Mouse (Mus musculus) myocyte (in vitro differentiated cells): Measurements from ENCODE around the gene Tas2r124. TPM values are rescaled to one million over a fixed set of nuclear protein-coding genes. Genes with fewer than 3 reads are reported as not detected.

Source experiments
- H3K27me3 ChIP-seq: one replicate; pipeline ENCODE4 v1.6.1; 2011; ENCODE audit not compliant: control insufficient read depth, insufficient read depth, insufficient read length
- H3K36me3 ChIP-seq: one replicate; pipeline ENCODE4 v1.6.1; 2011; ENCODE audit not compliant: control insufficient read depth, insufficient read depth
- H3K4me2 ChIP-seq: one replicate; pipeline ENCODE4 v1.6.1; 2011; ENCODE audit warnings: low read depth, control low read depth
- H3K4me3 ChIP-seq: one replicate; pipeline ENCODE4 v1.5.1; 2011; ENCODE audit warnings: mild to moderate bottlenecking, control low read depth, moderate library complexity
- H3K79me2 ChIP-seq: one replicate; pipeline ENCODE4 v1.6.1; 2011; ENCODE audit not compliant: control insufficient read depth, insufficient read depth
- H3ac ChIP-seq: one replicate; pipeline ENCODE4 v1.6.1; 2011; ENCODE audit not compliant: control insufficient read depth, insufficient read length
- CEBPB ChIP-seq: IDR thresholded peaks from 2 replicates; pipeline ENCODE4 v1.6.1; 2011; ENCODE audit warnings: mild to moderate bottlenecking, moderate library complexity; ENCODE audit not compliant: poor library complexity, insufficient read depth, severe bottlenecking
- E2F4 ChIP-seq: IDR thresholded peaks from one replicate; pipeline ENCODE4 v1.6.1; 2011; ENCODE audit warnings: mild to moderate bottlenecking, control low read depth, moderate library complexity; ENCODE audit not compliant: insufficient read depth
- MAX ChIP-seq: IDR thresholded peaks from one replicate; pipeline ENCODE4 v1.6.1; 2011; ENCODE audit warnings: low read depth, mild to moderate bottlenecking, control low read depth
- MYOD1 ChIP-seq, 3 experiments: IDR thresholded peaks; one replicate each; pipeline ENCODE4 v1.6.1; 2011; ENCODE audit warnings: control low read depth in 2 of 3, low read depth in 2 of 3, mild to moderate bottlenecking in 2 of 3, moderate library complexity in 1 of 3; ENCODE audit not compliant: insufficient read length in 2 of 3, control insufficient read depth in 1 of 3
- MYOG ChIP-seq, 3 experiments: IDR thresholded peaks; one replicate each; pipeline ENCODE4 v1.6.1; 2011; ENCODE audit warnings: control low read depth in 2 of 3, low read depth in 2 of 3, mild to moderate bottlenecking in 2 of 3; ENCODE audit not compliant: insufficient read length in 2 of 3, control insufficient read depth in 1 of 3, insufficient read depth in 1 of 3
- POLR2A ChIP-seq: IDR thresholded peaks from one replicate; pipeline ENCODE4 v1.6.1; 2011; ENCODE audit warnings: low read depth, mild to moderate bottlenecking, control low read depth, moderate library complexity; ENCODE audit not compliant: insufficient read length
- POLR2AphosphoS2 ChIP-seq: IDR thresholded peaks from one replicate; pipeline ENCODE4 v1.6.1; 2011; ENCODE audit warnings: low read depth, control low read depth; ENCODE audit not compliant: insufficient read length
- REST ChIP-seq: IDR thresholded peaks from one replicate; pipeline ENCODE4 v1.6.1; 2011; ENCODE audit warnings: mild to moderate bottlenecking, control low read depth, moderate library complexity; ENCODE audit not compliant: insufficient read depth, insufficient read length
- SRF ChIP-seq: IDR thresholded peaks from one replicate; pipeline ENCODE4 v1.6.1; 2011; ENCODE audit warnings: low read depth; ENCODE audit not compliant: control insufficient read depth, insufficient read length
- TCF12 ChIP-seq: IDR thresholded peaks from one replicate; pipeline ENCODE4 v1.6.1; 2011; ENCODE audit warnings: mild to moderate bottlenecking, control low read depth; ENCODE audit not compliant: poor library complexity, insufficient read depth, severe bottlenecking
- TCF3 ChIP-seq: IDR thresholded peaks from one replicate; pipeline ENCODE4 v1.6.1; 2011; ENCODE audit warnings: low read depth, control low read depth; ENCODE audit not compliant: insufficient read length
- USF1 ChIP-seq: IDR thresholded peaks from one replicate; pipeline ENCODE4 v1.6.1; 2011; ENCODE audit warnings: low read depth, mild to moderate bottlenecking, control low read depth, moderate library complexity
- polyA plus RNA-seq: library from polyadenylated mRNA; unstranded; fragments of >200 nt; fragmentation: generic; extraction: Trizol; gene quantifications from one replicate; pipeline ENCODE4 v1.2.1, GENCODE M21; 2012; ENCODE audit warnings: missing spikeins

Tas2r124 gene
- not detected for polyA plus RNA-seq

DNA sequence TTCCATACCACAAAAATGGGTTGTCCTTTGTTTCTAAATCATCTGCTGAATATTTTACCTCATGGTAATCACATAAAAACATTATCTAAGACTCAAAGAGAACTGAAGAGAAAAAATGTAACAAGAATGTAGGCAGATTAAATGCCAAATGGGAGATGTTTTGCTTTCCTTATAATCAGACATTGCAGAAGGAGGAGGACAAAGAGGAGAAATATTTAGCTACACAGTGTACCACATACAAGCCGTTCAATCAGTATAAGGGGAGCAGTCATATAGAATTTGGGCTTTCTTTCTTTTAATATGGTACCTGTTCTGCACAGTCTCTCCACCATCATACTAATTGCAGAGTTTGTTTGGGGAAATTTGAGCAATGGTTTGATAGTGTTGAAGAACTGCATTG, at the start of gene Tas2r124:
Gene Tas2r124 (plus strand): TSS at position 301 of the 400 bp plus-strand sequence.
- Histone ChIP-seq H3K4me2 (no peak within 1 kb of the TSS), H3K4me3 (no peak within 1 kb of the TSS), H3K36me3 (no peaks in the 10 kb centered on the region), H3K27me3 (no peaks in the 10 kb centered on the region), H3K79me2 (no peaks in the 10 kb centered on the region), H3ac (no peak within 1 kb of the TSS)
- no peak for TF ChIP-seq POLR2A
- no peak for TF ChIP-seq REST
- no peak for TF ChIP-seq USF1
- TF ChIP-seq SRF: no peak
- TF ChIP-seq E2F4: no peak
- no peak for TF ChIP-seq POLR2AphosphoS2
- TF ChIP-seq CEBPB: no peak
- no peak for TF ChIP-seq MYOD1 (IDR thresholded peaks at IDR 0.05; ENCODE audit: control insufficient read depth in 1 of 3, insufficient read length in 2 of 3, low read depth in 2 of 3)
- no peak for TF ChIP-seq TCF12
- no peak for TF ChIP-seq MYOG (IDR thresholded peaks at IDR 0.05; ENCODE audit: control insufficient read depth in 1 of 3, insufficient read depth in 1 of 3, insufficient read length in 2 of 3, low read depth in 2 of 3)
- no peak for TF ChIP-seq MAX
- no peak for TF ChIP-seq TCF3

- H3K4me3 ChIP-seq: no peak within 1 kb of the TSS
- TF ChIP-seq SRF: no peak
- no peak for TF ChIP-seq E2F4
- no peak for TF ChIP-seq MAX
- no peak for TF ChIP-seq TCF3
- no peak for TF ChIP-seq POLR2A
- no peak for TF ChIP-seq USF1
- TF ChIP-seq REST: no peak
- TF ChIP-seq CEBPB: no peak
- no peak for TF ChIP-seq POLR2AphosphoS2
- no peak for TF ChIP-seq MYOD1 (IDR thresholded peaks at IDR 0.05; ENCODE audit: control insufficient read depth in 1 of 3, insufficient read length in 2 of 3, low read depth in 2 of 3)
- TF ChIP-seq TCF12: no peak
- no peak for TF ChIP-seq MYOG (IDR thresholded peaks at IDR 0.05; ENCODE audit: control insufficient read depth in 1 of 3, insufficient read depth in 1 of 3, insufficient read length in 2 of 3, low read depth in 2 of 3)
- H3K36me3 ChIP-seq: no peaks in the 10 kb centered on the region
- H3K79me2 ChIP-seq: no peaks in the 10 kb centered on the region
- no peak within 1 kb of the TSS for H3K4me2 ChIP-seq
- no peaks in the 10 kb centered on the region for H3K27me3 ChIP-seq
- H3ac ChIP-seq: no peak within 1 kb of the TSS
Measured at GRCm38 (mm10) chr6:132711828-132712227, 42.7 kb upstream of the Tas2r124 start, which contains the start of gene Tas2r122. Tas2r122 (minus strand) TSS chr6:132711928.

GRCm38 (mm10) chr6:132737935-132738334, 16.6 kb upstream of the Tas2r124 start, which contains the start of gene Tas2r115:
Tas2r115 (minus strand) TSS chr6:132738035.
- H3K79me2 ChIP-seq: no peaks in the 10 kb centered on the region
- no peak within 1 kb of the TSS for H3K4me2 ChIP-seq
- no peaks in the 10 kb centered on the region for H3K36me3 ChIP-seq
- no peak for TF ChIP-seq POLR2AphosphoS2
- TF ChIP-seq SRF: no peak
- TF ChIP-seq MYOD1 (IDR thresholded peaks at IDR 0.05; ENCODE audit: control insufficient read depth in 1 of 3, insufficient read length in 2 of 3, low read depth in 2 of 3): no peak
- no peak for TF ChIP-seq TCF3
- TF ChIP-seq E2F4: no peak
- no peak for TF ChIP-seq POLR2A
- no peak for TF ChIP-seq TCF12
- TF ChIP-seq USF1: no peak
- TF ChIP-seq CEBPB: no peak
- TF ChIP-seq REST: no peak
- TF ChIP-seq MAX: no peak
- no peak for TF ChIP-seq MYOG (IDR thresholded peaks at IDR 0.05; ENCODE audit: control insufficient read depth in 1 of 3, insufficient read depth in 1 of 3, insufficient read length in 2 of 3, low read depth in 2 of 3)
- H3K27me3 ChIP-seq: no peaks in the 10 kb centered on the region
- no peak within 1 kb of the TSS for H3K4me3 ChIP-seq
- H3ac ChIP-seq: no peak within 1 kb of the TSS

- no peak overlapping the region for H3K4me2 ChIP-seq
- H3K36me3 ChIP-seq: no peaks in the 10 kb centered on the region
- TF ChIP-seq MYOG (IDR thresholded peaks at IDR 0.05; ENCODE audit: control insufficient read depth in 1 of 3, insufficient read depth in 1 of 3, insufficient read length in 2 of 3, low read depth in 2 of 3) (no peak), SRF (no peak), CEBPB (no peak), TCF3 (no peak), MYOD1 (IDR thresholded peaks at IDR 0.05; ENCODE audit: control insufficient read depth in 1 of 3, insufficient read length in 2 of 3, low read depth in 2 of 3) (no peak), POLR2AphosphoS2 (no peak), POLR2A (no peak)
Measured at GRCm38 (mm10) chr6:132750206-132750605, 4.3 kb upstream of the Tas2r124 start.

GRCm38 (mm10) chr6:132761831-132762230, 7.3 kb downstream of the Tas2r124 start, which contains the start of gene Tas2r102:
Tas2r102 (plus strand) TSS chr6:132762131.
- TF ChIP-seq MYOG (IDR thresholded peaks at IDR 0.05; ENCODE audit: control insufficient read depth in 1 of 3, insufficient read depth in 1 of 3, insufficient read length in 2 of 3, low read depth in 2 of 3): no peak
- no peak for TF ChIP-seq USF1
- TF ChIP-seq TCF3: no peak
- no peak for TF ChIP-seq MAX
- no peak for TF ChIP-seq MYOD1 (IDR thresholded peaks at IDR 0.05; ENCODE audit: control insufficient read depth in 1 of 3, insufficient read length in 2 of 3, low read depth in 2 of 3)
- TF ChIP-seq SRF: no peak
- TF ChIP-seq POLR2A: no peak
- no peak for TF ChIP-seq POLR2AphosphoS2
- TF ChIP-seq CEBPB: no peak
- no peak for TF ChIP-seq TCF12
- TF ChIP-seq REST: no peak
- TF ChIP-seq E2F4: no peak
- Histone ChIP-seq H3ac (no peak within 1 kb of the TSS), H3K79me2 (no peaks in the 10 kb centered on the region), H3K4me3 (no peak within 1 kb of the TSS), H3K36me3 (no peaks in the 10 kb centered on the region), H3K4me2 (no peak within 1 kb of the TSS), H3K27me3 (no peaks in the 10 kb centered on the region)

More at GRCm38 (mm10) chr6:132750206-132750605, 4.3 kb upstream of the Tas2r124 start:
- H3K4me3 ChIP-seq: no peak overlapping the region
- H3ac ChIP-seq: no peak overlapping the region
- no peaks in the 10 kb centered on the region for H3K79me2 ChIP-seq
- H3K27me3 ChIP-seq: no peaks in the 10 kb centered on the region
